Mouse (Mus musculus) embryonic facial prominence, embryonic 14.5 days (tissue): ENCODE results near the gene Mark3. TPM values are rescaled to one million over a fixed set of nuclear protein-coding genes. Genes with fewer than 3 reads are reported as not detected.
A peak's percentile ranks its signal among the peaks of the same experiment; 100 is the strongest.

Experiments
- ATAC-seq: fragments of 200-750 bp; cut with Nextera tagmentation; 2 replicates; pipeline ENCODE4 v1.8.0; 2017; ENCODE audit warnings: low read depth, moderate number of reproducible peaks, moderate TSS enrichment
- DNase-seq: peaks from one replicate; pipeline ENCODE4 v3.0.0-alpha.2; 2015; ENCODE audit warnings: low spot score
- H3K27ac ChIP-seq: fragments of 300-500 bp; sonication (generic); replicated peaks from 2 replicates; pipeline ENCODE4 v1.5.1; 2014; ENCODE audit warnings: low read depth, mild to moderate bottlenecking, low read length, moderate library complexity
- H3K27me3 ChIP-seq: fragments of 300-500 bp; sonication (generic); replicated peaks from 2 replicates; pipeline ENCODE4 v1.6.1; 2014; ENCODE audit warnings: low read length; ENCODE audit not compliant: control insufficient read depth, insufficient read depth
- H3K36me3 ChIP-seq: fragments of 300-500 bp; sonication (generic); 2 replicates; pipeline ENCODE4 v1.6.1; 2014; ENCODE audit warnings: low read length, mixed read lengths; ENCODE audit not compliant: control insufficient read depth, insufficient read depth
- H3K4me1 ChIP-seq: fragments of 300-500 bp; sonication (generic); 2 replicates; pipeline ENCODE4 v1.6.1; 2014; ENCODE audit warnings: antibody characterized with exemption, low read length; ENCODE audit not compliant: control insufficient read depth, insufficient read depth
- H3K4me2 ChIP-seq: fragments of 300-500 bp; sonication (generic); 2 replicates; pipeline ENCODE4 v1.6.1; 2014; ENCODE audit warnings: low read depth, mild to moderate bottlenecking, low read length, moderate library complexity, mixed read lengths
- H3K4me3 ChIP-seq: fragments of 300-500 bp; sonication (generic); 2 replicates; pipeline ENCODE4 v1.5.1; 2014; ENCODE audit warnings: low read depth, mild to moderate bottlenecking, low read length
- H3K9ac ChIP-seq: fragments of 300-500 bp; sonication (generic); 2 replicates; pipeline ENCODE4 v1.6.1; 2014; ENCODE audit warnings: low read depth, mild to moderate bottlenecking, low read length, moderate library complexity, mixed read lengths
- H3K9me3 ChIP-seq: fragments of 300-500 bp; sonication (generic); 2 replicates; pipeline ENCODE4 v1.6.1; 2016; ENCODE audit warnings: low read length; ENCODE audit not compliant: control insufficient read depth
- WGBS: fragments of 180-500 bp; shearing (Covaris S2); extraction: QIAGEN DNeasy Blood & Tissue Kit; methylation state at CpG from one replicate; pipeline ENCODE4 v1.1.7; 2014; 5-methylcytosine and 5-hydroxymethylcytosine counted together
- polyA plus RNA-seq: library from polyadenylated mRNA; unstranded; fragments of >200 nt; fragmentation: Nextera tagmentation; extraction: Ambion mirVana; gene quantifications from 2 replicates; pipeline ENCODE4 v1.2.1, GENCODE M21; 2014

The Mark3 gene
- polyA plus RNA-seq, 1 experiment from 2014 or later, result 47.2 TPM

DNA sequence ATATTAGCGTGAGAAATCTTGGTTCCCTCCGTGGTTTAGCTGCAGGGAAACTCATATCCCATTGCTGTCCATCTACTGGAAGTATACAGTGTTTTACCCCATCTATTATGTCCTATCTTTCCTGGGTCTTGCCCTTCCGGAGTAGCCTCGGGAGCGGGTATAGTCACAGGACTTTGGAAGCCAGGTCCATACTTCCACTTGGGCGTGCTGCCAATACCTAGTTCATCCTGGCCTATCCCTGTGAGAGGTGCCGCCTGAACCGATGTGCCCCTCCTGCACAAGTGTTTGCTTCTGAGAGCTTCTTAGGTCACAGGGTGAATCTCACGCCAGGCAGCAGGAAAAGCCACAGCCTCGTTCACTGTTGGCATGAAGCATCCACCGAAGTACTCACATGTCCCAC is 115.1 kb downstream of the Mark3 start:
- Histone ChIP-seq H3K27me3 (no peaks in the 10 kb centered on the region), H3K4me2 (no peak overlapping the region), H3K9me3 (no peaks in the 10 kb centered on the region), H3K4me1 (peaks cover 15% of the 10 kb centered on the region), H3K4me3 (no peak overlapping the region), H3K9ac (no peak overlapping the region), H3K27ac (no peak overlapping the region), H3K36me3 (no peaks in the 10 kb centered on the region)
- ATAC-seq, result no peak
- no peak for DNase-seq
- WGBS, result 83% methylated on average over 11 of the region's 11 CpGs

GRCm38 (mm10) chr12:111691346-111691872 is 117.1 kb downstream of the Mark3 start:
- Histone ChIP-seq H3K36me3 (no peaks in the 10 kb centered on the region), H3K9me3 (no peaks in the 10 kb centered on the region), H3K27ac (peak overlapping the region; percentile 33; the same call in 1 of the 2 replicates), H3K4me2 (no peak overlapping the region), H3K9ac (no peak overlapping the region), H3K4me3 (no peak overlapping the region), H3K4me1 (peaks cover 23% of the 10 kb centered on the region), H3K27me3 (no peaks in the 10 kb centered on the region)
- ATAC-seq, result peak; percentile 24; the same call in 1 of the 2 replicates
- DNase-seq, result peak; percentile 71
- 13% methylated on average over 4 of the region's 5 CpGs for WGBS

DNA sequence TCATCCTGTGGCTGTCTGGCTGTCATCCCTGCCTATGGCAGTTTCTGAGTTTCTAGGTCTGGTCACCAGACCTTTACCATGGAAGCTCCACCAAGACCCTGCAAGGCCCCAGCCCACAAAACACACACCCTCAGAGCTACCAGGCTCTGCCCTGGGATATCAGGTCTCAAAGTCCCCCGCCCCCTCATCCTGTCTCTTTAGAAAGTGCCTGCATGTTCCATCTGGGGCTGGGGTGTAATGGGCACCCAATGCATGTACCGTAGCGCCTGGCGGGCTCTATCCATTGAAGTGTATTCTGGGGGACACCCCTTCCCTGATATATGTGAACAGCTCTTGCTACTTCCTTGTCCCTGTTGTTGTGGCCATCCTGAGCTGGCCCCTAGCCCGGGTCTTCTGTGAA is 118.6 kb downstream of the Mark3 start:
- no peak for ATAC-seq
- no peaks in the 10 kb centered on the region for H3K9me3 ChIP-seq
- 82% methylated on average over 5 of the region's 5 CpGs for WGBS
- no peaks in the 10 kb centered on the region for H3K27me3 ChIP-seq
- H3K4me1 ChIP-seq, result peaks cover 23% of the 10 kb centered on the region
- no peak overlapping the region for H3K4me3 ChIP-seq
- peak overlapping the region; percentile 66; the same call in 1 of the 2 replicates for H3K27ac ChIP-seq
- DNase-seq, result no peak
- peak overlapping the region; percentile 10; the same call in 1 of the 2 replicates for H3K9ac ChIP-seq
- no peaks in the 10 kb centered on the region for H3K36me3 ChIP-seq
- no peak overlapping the region for H3K4me2 ChIP-seq

- Histone ChIP-seq H3K9ac (peak overlapping the region; percentile 51), H3K4me2 (peak overlapping the region; percentile 38), H3K27ac (peak overlapping the region; percentile 66), H3K36me3 (no peaks in the 10 kb centered on the region), H3K4me3 (no peak overlapping the region), H3K9me3 (no peaks in the 10 kb centered on the region), H3K4me1 (peaks cover 23% of the 10 kb centered on the region), H3K27me3 (no peaks in the 10 kb centered on the region)
- ATAC-seq, result peak; percentile 79
- WGBS, result 31% methylated on average over 17 of the region's 18 CpGs
- peak; percentile 88 for DNase-seq
These were observed 119.3 kb downstream of the Mark3 start for GRCm38 (mm10) chr12:111693341-111694270.

GRCm38 (mm10) chr12:111694271-111694781 is 120.0 kb downstream of the Mark3 start:
- no peaks in the 10 kb centered on the region for H3K9me3 ChIP-seq
- 12% methylated on average over 10 of the region's 12 CpGs for WGBS
- peak overlapping the region; percentile 51 for H3K9ac ChIP-seq
- H3K27ac ChIP-seq, result peak overlapping the region; percentile 66; the same call in 1 of the 2 replicates
- ATAC-seq (peak; percentile 7), DNase-seq (no peak)
- no peaks in the 10 kb centered on the region for H3K36me3 ChIP-seq
- peak overlapping the region; percentile 38 for H3K4me2 ChIP-seq
- H3K4me3 ChIP-seq, result no peak overlapping the region
- no peaks in the 10 kb centered on the region for H3K27me3 ChIP-seq
- peaks cover 23% of the 10 kb centered on the region for H3K4me1 ChIP-seq

- Histone ChIP-seq H3K27ac (peak overlapping the region; percentile 66; the same call in 1 of the 2 replicates), H3K36me3 (no peaks in the 10 kb centered on the region), H3K4me2 (no peak overlapping the region), H3K4me3 (no peak overlapping the region), H3K4me1 (peaks cover 23% of the 10 kb centered on the region), H3K9ac (no peak overlapping the region), H3K9me3 (no peaks in the 10 kb centered on the region), H3K27me3 (no peaks in the 10 kb centered on the region)
- peak; percentile 17; the same call in 1 of the 2 replicates for ATAC-seq
- DNase-seq, result no peak
- 52% methylated on average over 13 of the region's 13 CpGs for WGBS
These were observed 120.8 kb downstream of the Mark3 start for GRCm38 (mm10) chr12:111694880-111695804.

- Histone ChIP-seq H3K9ac (no peak overlapping the region), H3K27me3 (no peaks in the 10 kb centered on the region), H3K27ac (no peak overlapping the region), H3K4me2 (no peak overlapping the region), H3K9me3 (no peaks in the 10 kb centered on the region), H3K36me3 (no peaks in the 10 kb centered on the region), H3K4me1 (peaks cover 23% of the 10 kb centered on the region), H3K4me3 (no peak overlapping the region)
- 30% methylated on average over 6 of the region's 6 CpGs for WGBS
- 0 out of 2 replicates have a peak, but pooled peaks have one; percentile 1 for ATAC-seq
- DNase-seq, result peak; percentile 85
These were observed 121.9 kb downstream of the Mark3 start for GRCm38 (mm10) chr12:111696239-111696638.

DNA sequence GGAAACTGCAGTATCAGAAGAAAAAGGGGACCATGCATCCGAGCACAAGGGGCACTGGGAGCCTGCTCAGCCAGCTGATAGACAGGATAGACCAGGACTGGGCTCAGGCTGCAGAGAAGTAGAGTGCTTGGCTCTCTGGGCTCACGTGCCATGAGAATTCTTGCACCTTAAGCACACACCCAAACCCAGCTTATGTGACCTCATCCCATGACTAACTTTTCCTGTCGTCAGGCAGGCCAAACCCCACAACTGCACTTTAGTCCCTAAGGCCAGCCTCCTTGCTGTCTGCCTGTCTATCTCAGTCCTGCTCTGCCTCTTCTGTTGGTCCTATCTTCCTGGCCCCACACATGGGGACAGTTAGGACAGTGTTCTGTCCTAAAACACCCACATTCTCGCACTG is 123.4 kb downstream of the Mark3 start:
- H3K9ac ChIP-seq, result no peak overlapping the region
- WGBS, result 71% methylated on average over 4 of the region's 4 CpGs
- no peak for ATAC-seq

More for the DNA sequence above, 123.4 kb downstream of the Mark3 start:
- Histone ChIP-seq H3K4me3 (no peak overlapping the region), H3K27ac (no peak overlapping the region), H3K36me3 (no peaks in the 10 kb centered on the region), H3K27me3 (no peaks in the 10 kb centered on the region), H3K4me2 (no peak overlapping the region), H3K4me1 (peaks cover 23% of the 10 kb centered on the region), H3K9me3 (no peaks in the 10 kb centered on the region)
- DNase-seq, result no peak
